Mouse (Mus musculus): Measurements from ENCODE around the gene Garnl3. TPM values are rescaled to one million over a fixed set of nuclear protein-coding genes. Genes with fewer than 3 reads are reported as not detected.
"Not testable (repeated sequence)": the region's sequence is repeated elsewhere in the genome, so short reads cannot be mapped to it uniquely, and the experiment has no call there.

Garnl3 gene
- polyA plus RNA-seq, 1 experiment from 2014 or later = 15.7 TPM

DNA sequence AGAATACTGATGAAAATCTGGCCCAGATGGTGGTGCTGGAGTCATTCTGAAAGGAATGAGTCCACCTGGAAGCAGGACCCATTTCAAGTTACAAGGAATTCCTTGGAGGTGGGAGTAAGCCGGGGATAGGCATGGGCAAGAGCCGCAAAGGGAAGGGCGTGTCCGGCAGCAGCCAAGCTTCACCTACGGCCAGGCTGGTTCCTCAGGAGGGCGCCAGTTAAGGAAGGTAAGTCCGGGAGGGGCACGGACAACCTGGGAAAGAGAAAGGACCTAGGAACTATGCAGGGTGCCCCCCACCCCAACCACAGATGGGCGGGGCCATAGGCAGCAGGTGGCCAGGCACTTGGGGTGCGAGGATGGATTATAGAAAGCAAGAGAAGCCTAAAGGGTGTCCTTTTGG, 1.8 kb downstream of the Garnl3 start:
- H3K9ac ChIP-seq (replicated peaks) = peak overlapping the region; percentile 73
- no peak overlapping the region for H3K27ac ChIP-seq
- peak overlapping the region; percentile 70 for H3K4me3 ChIP-seq (replicated peaks)
- no peaks in the 10 kb centered on the region for H3K9me3 ChIP-seq
- peaks cover 13% of the 10 kb centered on the region for H3K4me1 ChIP-seq (replicated peaks)
- ATAC-seq (ENCODE audit: insufficient number of reproducible peaks, insufficient read depth, low FRiP score, low TSS enrichment, low read depth) = no peak
- no peaks in the 10 kb centered on the region for H3K36me3 ChIP-seq
- peak overlapping the region; percentile 98 for H3K4me2 ChIP-seq
- peaks cover 34% of the 10 kb centered on the region for H3K27me3 ChIP-seq
- WGBS = 2% methylated on average over 10 of the region's 10 CpGs

GRCm38 (mm10) chr2:33129005-33129404, 2.4 kb downstream of the Garnl3 start:
- Histone ChIP-seq H3K4me2 (peak overlapping the region; percentile 98; the same call in 1 of the 2 replicates), H3K4me3 (replicated peaks) (no peak overlapping the region), H3K36me3 (no peaks in the 10 kb centered on the region), H3K27ac (no peak overlapping the region), H3K4me1 (replicated peaks) (peaks cover 13% of the 10 kb centered on the region), H3K9ac (replicated peaks) (no peak overlapping the region), H3K27me3 (peaks cover 31% of the 10 kb centered on the region), H3K9me3 (no peaks in the 10 kb centered on the region)
- 70% methylated on average over 2 of the region's 2 CpGs for whole genome bisulfite sequencing
- ATAC-seq (ENCODE audit: insufficient number of reproducible peaks, insufficient read depth, low FRiP score, low TSS enrichment, low read depth) = no peak

- 85% methylated on average over 2 of the region's 2 CpGs for WGBS
- Histone ChIP-seq H3K4me2 (no peak overlapping the region), H3K36me3 (no peaks in the 10 kb centered on the region), H3K27me3 (peaks cover 18% of the 10 kb centered on the region), H3K9me3 (no peaks in the 10 kb centered on the region), H3K4me1 (replicated peaks) (peaks cover 13% of the 10 kb centered on the region), H3K27ac (no peak overlapping the region), H3K4me3 (replicated peaks) (no peak overlapping the region), H3K9ac (replicated peaks) (no peak overlapping the region)
- no peak for ATAC-seq (ENCODE audit: insufficient number of reproducible peaks, insufficient read depth, low FRiP score, low TSS enrichment, low read depth)
Observed at GRCm38 (mm10) chr2:33127271-33127670, 4.2 kb downstream of the Garnl3 start.

DNA sequence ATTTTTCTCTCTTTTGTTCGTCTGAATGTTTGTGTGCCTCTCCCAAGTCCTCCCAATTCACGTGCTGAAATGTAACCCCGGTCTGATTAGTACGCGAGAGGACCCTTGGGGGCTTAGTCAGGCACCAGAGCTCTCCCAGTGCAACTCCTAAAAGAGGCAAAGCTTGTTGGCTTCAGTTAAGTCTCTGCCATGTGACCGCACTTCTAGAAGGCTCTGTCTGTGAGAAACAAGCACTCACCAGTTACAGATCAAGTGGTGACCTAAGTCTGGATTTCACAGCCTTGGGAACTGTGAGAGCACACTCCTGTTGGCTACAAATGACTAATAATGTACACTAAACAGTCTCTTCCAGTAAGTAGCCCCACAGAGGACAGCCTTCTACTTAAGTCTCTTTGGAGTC, 8.6 kb downstream of the Garnl3 start:
- ATAC-seq (ENCODE audit: insufficient number of reproducible peaks, insufficient read depth, low FRiP score, low TSS enrichment, low read depth) = no peak
- Histone ChIP-seq H3K9ac (replicated peaks) (no peak overlapping the region), H3K27ac (no peak overlapping the region), H3K4me3 (replicated peaks) (no peak overlapping the region), H3K27me3 (no peaks in the 10 kb centered on the region), H3K4me2 (no peak overlapping the region), H3K36me3 (no peaks in the 10 kb centered on the region), H3K9me3 (no peaks in the 10 kb centered on the region), H3K4me1 (replicated peaks) (no peaks in the 10 kb centered on the region)
- WGBS = 76% methylated on average over 6 of the region's 6 CpGs

DNA sequence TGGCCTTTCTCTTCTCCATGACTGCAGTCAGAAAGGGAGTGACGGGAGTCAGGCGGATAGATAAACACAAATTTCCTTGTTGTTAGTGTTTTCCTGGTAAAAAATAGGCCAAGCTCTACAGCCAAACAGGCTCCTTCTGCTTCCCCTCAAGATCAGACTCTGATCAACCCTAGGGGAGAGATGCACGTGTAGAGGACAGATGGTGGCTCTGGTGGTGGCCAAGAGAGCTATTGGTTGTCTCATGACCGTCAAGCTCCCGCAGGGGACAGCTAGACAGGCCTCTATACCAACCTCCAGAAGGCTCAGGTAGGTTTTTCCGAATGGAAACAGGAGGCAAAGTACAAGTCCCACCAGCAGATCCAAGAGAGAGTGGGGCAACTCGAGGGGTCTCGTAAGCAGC, 30.9 kb downstream of the Garnl3 start:
- 87% methylated on average over 8 of the region's 8 CpGs for WGBS
- peaks cover 4% of the 10 kb centered on the region; the same call in 1 of the 2 replicates for H3K4me1 ChIP-seq (replicated peaks)
- H3K27ac ChIP-seq = no peak overlapping the region
- no peaks in the 10 kb centered on the region for H3K36me3 ChIP-seq
- no peak overlapping the region for H3K9ac ChIP-seq (replicated peaks)
- no peak overlapping the region for H3K4me3 ChIP-seq (replicated peaks)
- H3K4me2 ChIP-seq = no peak overlapping the region
- no peak for ATAC-seq (ENCODE audit: insufficient number of reproducible peaks, insufficient read depth, low FRiP score, low TSS enrichment, low read depth)
- H3K9me3 ChIP-seq = no peaks in the 10 kb centered on the region
- H3K27me3 ChIP-seq = no peaks in the 10 kb centered on the region

- H3K4me1 ChIP-seq (replicated peaks) = peaks cover 11% of the 10 kb centered on the region; the same call in 1 of the 2 replicates
- not testable (repeated sequence) for H3K4me3 ChIP-seq (replicated peaks); ATAC-seq (ENCODE audit: insufficient number of reproducible peaks, insufficient read depth, low FRiP score, low TSS enrichment, low read depth); H3K27me3 ChIP-seq; H3K36me3 ChIP-seq; H3K9me3 ChIP-seq; H3K27ac ChIP-seq; H3K4me2 ChIP-seq; H3K9ac ChIP-seq (replicated peaks)
- 88% methylated on average over 12 of the region's 12 CpGs for WGBS
Observed at GRCm38 (mm10) chr2:33097326-33097725, 34.1 kb downstream of the Garnl3 start.

DNA sequence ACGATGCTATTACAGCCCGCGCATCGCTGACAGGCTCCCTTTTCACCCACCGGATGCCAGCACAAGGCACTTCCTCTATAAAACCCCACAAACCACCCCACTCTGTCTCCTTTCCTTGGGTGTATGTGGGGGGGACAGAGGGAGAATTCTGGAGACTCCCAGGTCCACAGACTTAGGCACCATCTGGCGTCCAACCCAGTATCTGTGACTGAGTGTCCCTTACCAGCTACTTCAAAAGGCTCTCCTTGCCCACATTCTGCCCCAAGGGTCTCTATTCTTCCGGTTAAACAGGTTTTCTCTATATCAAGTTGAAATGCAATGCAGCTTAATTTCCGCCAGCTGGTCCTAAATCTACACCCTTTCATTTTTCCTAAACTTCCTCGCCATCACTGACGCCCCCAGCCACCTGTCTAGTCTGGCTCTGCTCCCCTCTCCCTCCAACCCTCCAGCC, 36.2 kb downstream of the Garnl3 start:
- Histone ChIP-seq H3K27ac (no peak overlapping the region), H3K4me1 (replicated peaks) (peaks cover 11% of the 10 kb centered on the region; the same call in 1 of the 2 replicates), H3K4me2 (no peak overlapping the region), H3K36me3 (no peaks in the 10 kb centered on the region), H3K27me3 (no peaks in the 10 kb centered on the region), H3K9ac (replicated peaks) (no peak overlapping the region), H3K4me3 (replicated peaks) (no peak overlapping the region), H3K9me3 (no peaks in the 10 kb centered on the region)
- ATAC-seq (ENCODE audit: insufficient number of reproducible peaks, insufficient read depth, low FRiP score, low TSS enrichment, low read depth) = no peak
- WGBS = 40% methylated on average over 10 of the region's 10 CpGs

DNA sequence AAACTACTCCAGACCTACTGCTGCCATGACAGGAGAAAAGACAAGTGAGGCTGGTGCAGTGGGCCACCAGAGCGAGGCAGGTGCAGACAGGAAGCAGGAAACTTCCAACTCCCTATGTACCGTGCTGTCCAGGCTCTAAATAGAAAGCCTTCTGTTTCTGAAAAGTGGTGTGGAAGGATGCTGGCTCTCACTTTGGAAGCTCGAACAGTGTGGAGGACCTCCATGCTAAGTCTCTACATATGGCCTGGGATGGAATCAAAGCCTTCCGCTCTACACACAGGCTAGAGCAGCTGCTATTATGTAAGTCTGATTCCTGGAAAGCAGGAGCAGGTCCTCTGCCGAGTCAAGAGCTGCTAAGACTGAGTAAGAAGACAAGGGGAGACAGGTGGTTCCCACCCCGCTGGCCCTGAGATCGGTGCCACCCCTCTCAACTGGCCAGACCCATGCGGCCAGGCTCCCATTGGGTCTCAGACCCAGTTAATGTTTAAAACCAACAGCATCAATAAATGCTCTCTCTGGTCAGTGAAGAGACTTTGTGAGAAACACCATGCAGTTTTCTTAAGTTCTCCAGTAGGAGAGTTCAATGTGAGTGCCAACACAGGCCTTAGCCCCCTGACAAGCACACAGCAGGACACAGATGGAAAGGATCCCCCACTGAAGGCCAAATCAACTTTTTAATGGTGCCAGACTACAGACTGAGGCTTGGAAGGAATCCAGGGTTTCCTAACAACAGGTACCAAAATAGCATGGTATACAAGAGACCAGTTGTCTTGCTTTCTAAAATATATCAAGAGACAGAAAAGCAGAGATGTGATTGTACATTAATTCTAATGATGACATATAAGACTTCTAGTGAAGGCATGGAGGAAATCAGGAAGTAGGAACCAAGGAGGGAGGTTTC, 40.6 kb downstream of the Garnl3 start:
- H3K4me1 ChIP-seq (replicated peaks) = peaks cover 10% of the 10 kb centered on the region; the same call in 1 of the 2 replicates
- no peak overlapping the region for H3K27ac ChIP-seq
- H3K4me3 ChIP-seq (replicated peaks) = no peak overlapping the region
- ATAC-seq (ENCODE audit: insufficient number of reproducible peaks, insufficient read depth, low FRiP score, low TSS enrichment, low read depth) = no peak
- H3K27me3 ChIP-seq = no peaks in the 10 kb centered on the region
- H3K36me3 ChIP-seq = no peaks in the 10 kb centered on the region
- no peak overlapping the region for H3K4me2 ChIP-seq
- 86% methylated on average over 8 of the region's 8 CpGs for WGBS
- H3K9me3 ChIP-seq = no peaks in the 10 kb centered on the region
- H3K9ac ChIP-seq (replicated peaks) = no peak overlapping the region

DNA sequence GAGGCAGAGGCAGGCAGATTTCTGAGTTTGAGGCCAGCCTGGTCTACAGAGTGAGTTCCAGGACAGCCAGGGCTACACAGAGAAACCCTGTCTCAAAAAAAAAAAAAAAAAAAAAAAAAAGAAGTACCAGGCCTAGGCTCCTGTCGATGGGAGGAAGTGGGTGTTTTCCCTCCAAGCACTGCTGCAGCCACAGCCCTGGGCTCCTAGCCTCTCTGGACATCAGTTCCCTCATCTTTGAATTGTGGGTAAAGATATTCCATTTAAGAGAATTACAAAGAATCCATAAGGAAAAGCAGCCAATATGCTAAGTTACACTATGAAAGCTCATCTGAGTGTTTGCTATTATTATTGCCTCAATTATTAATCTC, 41.4 kb downstream of the Garnl3 start:
- H3K9me3 ChIP-seq; ATAC-seq (ENCODE audit: insufficient number of reproducible peaks, insufficient read depth, low FRiP score, low TSS enrichment, low read depth); H3K4me2 ChIP-seq; H3K27ac ChIP-seq; H3K4me1 ChIP-seq (replicated peaks); H3K27me3 ChIP-seq; H3K36me3 ChIP-seq; H3K9ac ChIP-seq (replicated peaks); H3K4me3 ChIP-seq (replicated peaks): not testable (repeated sequence)
- WGBS = 85% methylated on average over 1 of the region's 1 CpGs

DNA sequence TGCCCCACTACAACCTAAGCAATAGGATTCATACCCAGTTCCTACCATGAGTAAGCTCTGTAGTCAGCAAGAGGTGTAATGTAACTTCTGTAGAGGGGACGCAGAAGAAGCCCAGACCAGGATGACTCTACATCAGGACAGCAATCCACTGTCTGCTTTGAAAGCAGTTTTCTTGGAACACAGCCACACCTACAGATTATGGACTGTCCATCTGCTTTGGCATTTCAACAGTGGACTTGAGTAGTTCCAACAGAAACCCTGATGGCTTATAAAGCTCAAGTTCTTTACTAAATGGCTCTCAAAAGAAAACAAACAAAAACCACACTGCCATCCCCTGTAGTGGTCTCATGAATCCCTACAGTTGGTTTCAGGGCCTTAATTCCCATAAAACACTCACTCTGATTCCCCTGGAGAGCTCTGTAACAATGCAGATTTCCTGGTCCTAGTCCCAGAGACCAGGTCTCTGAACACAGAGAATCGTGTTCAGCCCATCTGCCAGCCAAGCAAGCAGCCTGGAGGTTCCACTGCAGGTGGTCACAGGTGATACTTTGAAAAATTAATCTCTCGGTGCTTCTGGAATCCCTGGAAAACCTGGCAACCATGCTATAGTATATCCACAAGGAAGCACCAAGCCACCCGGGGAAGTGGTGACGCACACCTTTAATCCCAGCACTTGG, 42.0 kb downstream of the Garnl3 start:
- no peak for ATAC-seq (ENCODE audit: insufficient number of reproducible peaks, insufficient read depth, low FRiP score, low TSS enrichment, low read depth)
- no peaks in the 10 kb centered on the region for H3K27me3 ChIP-seq
- 85% methylated on average over 5 of the region's 5 CpGs for WGBS
- H3K36me3 ChIP-seq = no peaks in the 10 kb centered on the region
- no peaks in the 10 kb centered on the region for H3K9me3 ChIP-seq
- no peak overlapping the region for H3K4me3 ChIP-seq (replicated peaks)
- no peak overlapping the region for H3K27ac ChIP-seq
- H3K4me1 ChIP-seq (replicated peaks) = no peaks in the 10 kb centered on the region
- no peak overlapping the region for H3K9ac ChIP-seq (replicated peaks)
- no peak overlapping the region for H3K4me2 ChIP-seq

DNA sequence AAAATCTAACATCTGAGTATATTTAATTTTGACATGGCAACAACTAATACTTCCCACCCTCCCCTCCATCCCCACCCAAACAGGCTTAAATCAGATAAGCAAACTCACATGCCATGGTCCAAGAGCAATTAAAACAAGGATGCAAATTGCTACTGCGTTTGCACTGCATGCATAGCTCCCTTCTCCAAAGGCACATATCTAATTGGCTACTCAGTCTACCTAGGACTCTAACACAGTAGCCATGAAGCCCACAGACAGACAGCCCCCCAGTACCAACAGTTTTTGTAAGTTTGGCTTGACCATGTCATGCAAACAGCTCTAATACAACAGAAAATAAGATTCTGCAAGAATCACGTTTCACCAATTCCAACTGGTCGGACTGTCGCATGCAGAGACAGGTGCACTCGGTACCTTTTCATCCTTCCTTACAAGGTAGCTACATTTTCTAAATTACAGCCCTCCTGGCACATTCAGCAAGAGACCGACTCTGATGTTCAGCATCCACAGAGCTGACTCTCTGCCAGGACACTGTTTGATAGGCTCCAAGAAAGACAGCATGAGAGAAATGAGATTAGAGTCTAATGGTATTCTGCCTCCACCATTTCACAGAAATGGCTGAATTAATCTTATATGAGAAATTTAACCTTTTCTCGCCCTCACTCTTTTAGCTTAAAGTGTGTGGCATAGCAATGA, 44.6 kb downstream of the Garnl3 start:
- Histone ChIP-seq H3K9me3 (no peaks in the 10 kb centered on the region), H3K27ac (no peak overlapping the region), H3K4me1 (replicated peaks) (no peaks in the 10 kb centered on the region), H3K9ac (replicated peaks) (no peak overlapping the region), H3K4me2 (no peak overlapping the region), H3K4me3 (replicated peaks) (no peak overlapping the region), H3K36me3 (no peaks in the 10 kb centered on the region), H3K27me3 (no peaks in the 10 kb centered on the region)
- ATAC-seq (ENCODE audit: insufficient number of reproducible peaks, insufficient read depth, low FRiP score, low TSS enrichment, low read depth) = no peak
- WGBS = 81% methylated on average over 7 of the region's 7 CpGs

Data from limb, embryonic 12.5 days (tissue).